Mouse (Mus musculus): ENCODE measurements around the gene Krt222. TPM values are rescaled to one million over a fixed set of nuclear protein-coding genes. Genes with fewer than 3 reads are reported as not detected.

Krt222 gene
- total RNA-seq (2021) = 10 to 100 TPM; 24.8 to 29.5 TPM
- long read RNA-seq, experiment 1, transcript Krt222-201 (6 exons, 2,042 nt) = minor isoform, 9 of 31 reads
- long read RNA-seq, experiment 1, transcript Krt222-202 (6 exons, 3,072 nt) = major isoform, 14 of 31 reads
- long read RNA-seq, experiment 1, partial matches to known transcripts = 0 of 31 reads
- long read RNA-seq, experiment 1, other reads (novel, unspliced or antisense) = 8 of 31 reads
- long read RNA-seq, experiment 2, transcript Krt222-201 (6 exons, 2,042 nt) = minor isoform, 12 of 40 reads
- long read RNA-seq, experiment 2, transcript Krt222-202 (6 exons, 3,072 nt) = major isoform, 20 of 40 reads
- long read RNA-seq, experiment 2, partial matches to known transcripts = 1 of 40 reads
- long read RNA-seq, experiment 2, other reads (novel, unspliced or antisense) = 7 of 40 reads

DNA sequence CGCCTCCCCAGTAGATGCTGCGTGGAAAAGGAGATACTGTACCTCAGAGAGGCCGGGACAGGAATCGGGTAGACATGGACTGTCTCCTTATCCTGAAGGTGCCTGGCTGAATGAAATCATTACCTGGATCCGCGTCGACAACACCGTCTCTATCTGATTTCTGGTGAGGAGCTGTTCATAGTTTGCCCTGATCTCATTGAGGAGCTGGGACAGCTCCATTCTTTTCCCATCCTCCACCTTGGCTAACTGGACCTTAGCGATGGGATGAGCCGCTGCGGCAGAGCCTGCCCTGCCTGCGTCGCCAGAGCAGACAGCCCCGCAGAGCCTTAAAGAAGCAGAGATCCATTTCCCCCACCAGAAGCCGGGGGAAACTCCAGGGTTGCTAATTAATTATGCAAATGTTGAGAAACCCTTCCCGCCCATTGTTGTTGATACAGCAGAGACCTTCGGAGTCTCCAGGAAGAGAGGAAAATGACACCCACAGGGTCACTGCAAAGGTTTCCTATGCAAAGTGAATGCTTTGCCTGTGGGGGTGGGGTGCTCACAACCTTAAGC, at the start of gene Krt222:
Gene Krt222 (minus strand): TSS at position 266 of the 555 bp plus-strand sequence.
- peak in 1 of 2 experiments; percentile 19 for DNase-seq (ENCODE audit: low spot score in 2 of 2)
- Histone ChIP-seq H3K4me3 (peak within 1 kb of the TSS; percentile 67), H3K27ac (peak within 1 kb of the TSS; percentile 84)
- no peak for TF ChIP-seq CTCF (conservative IDR thresholded peaks at IDR 0.05)

DNA sequence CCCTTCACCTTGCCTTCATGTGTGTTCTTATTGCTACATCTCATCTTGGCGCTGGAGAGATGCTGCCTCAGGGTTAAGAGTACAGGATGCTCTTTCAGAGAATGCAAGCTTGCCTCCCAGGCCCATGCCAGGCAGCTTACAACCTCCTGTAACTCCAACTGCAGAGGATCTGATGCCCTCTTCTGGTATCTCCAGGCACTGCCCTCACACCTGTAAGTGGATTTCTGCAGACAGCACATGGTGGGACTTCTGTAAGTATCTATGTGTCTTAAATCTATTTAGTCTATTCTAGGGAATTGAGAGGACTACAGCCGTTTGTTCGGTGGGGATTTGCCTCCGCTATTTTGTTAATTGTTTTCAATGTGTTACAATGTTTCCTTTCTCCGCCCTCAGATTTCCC, 49.0 kb upstream of the Krt222 start:
- DNase-seq (ENCODE audit: low spot score in 2 of 2) = peak; percentile 14 to 42
- Histone ChIP-seq H3K4me3 (no peak overlapping the region), H3K27ac (no peak overlapping the region)
- peak; percentile 82 for TF ChIP-seq CTCF (conservative IDR thresholded peaks at IDR 0.05)

DNA sequence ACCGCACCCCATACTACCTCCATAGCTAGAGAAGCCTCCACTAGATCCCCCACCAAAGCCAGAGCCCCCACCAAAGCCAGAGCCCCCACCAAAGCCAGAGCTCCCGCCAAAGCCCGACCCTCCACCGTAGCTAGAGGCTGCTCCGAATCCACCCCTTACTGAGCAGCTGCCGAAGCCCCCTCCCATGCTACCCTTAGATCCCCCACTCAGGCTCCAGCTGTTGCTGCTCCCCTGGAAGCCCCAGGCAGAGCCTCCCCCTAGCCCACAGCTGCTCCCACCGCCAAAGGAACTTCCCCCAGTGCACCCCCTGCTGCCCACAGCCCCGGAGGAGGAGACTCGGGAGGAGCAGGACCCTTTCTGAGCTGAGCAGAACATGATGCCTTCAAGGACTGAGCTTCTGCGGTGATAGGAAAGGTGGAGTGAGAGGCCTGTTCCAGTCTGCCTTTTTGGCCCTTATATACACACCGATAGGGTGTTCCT, 41.0 kb upstream of the Krt222 start, which contains the start of gene Krt24:
Gene Krt24 (minus strand): TSS at position 430 of the 480 bp plus-strand sequence.
- DNase-seq (ENCODE audit: low spot score in 2 of 2) = no peak
- Histone ChIP-seq H3K27ac (no peak within 1 kb of the TSS), H3K4me3 (no peak within 1 kb of the TSS)
- no peak for TF ChIP-seq CTCF (conservative IDR thresholded peaks at IDR 0.05)

DNA sequence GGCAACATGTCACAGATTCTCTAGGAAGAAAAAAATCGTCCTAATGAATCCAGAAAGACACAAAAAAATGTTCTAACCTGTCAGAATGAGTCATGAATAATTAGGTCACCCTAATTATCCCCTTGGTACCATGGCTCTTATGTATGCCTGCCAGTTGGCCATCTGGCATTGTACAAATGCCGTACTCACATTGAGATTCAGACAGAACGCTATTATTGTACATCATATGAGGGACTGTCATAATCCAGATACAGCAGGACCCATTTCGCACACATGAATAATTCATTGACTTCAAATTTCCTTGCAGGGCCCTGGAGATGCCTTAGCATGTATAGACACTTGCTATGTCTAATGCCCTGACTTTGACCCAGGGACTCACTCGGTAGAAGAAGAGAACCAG, 40.1 kb upstream of the Krt222 start:
- Histone ChIP-seq H3K27ac (no peak overlapping the region), H3K4me3 (no peak overlapping the region)
- peak in 1 of 2 experiments; percentile 3 for DNase-seq (ENCODE audit: low spot score in 2 of 2)
- TF ChIP-seq CTCF (conservative IDR thresholded peaks at IDR 0.05) = no peak

DNA sequence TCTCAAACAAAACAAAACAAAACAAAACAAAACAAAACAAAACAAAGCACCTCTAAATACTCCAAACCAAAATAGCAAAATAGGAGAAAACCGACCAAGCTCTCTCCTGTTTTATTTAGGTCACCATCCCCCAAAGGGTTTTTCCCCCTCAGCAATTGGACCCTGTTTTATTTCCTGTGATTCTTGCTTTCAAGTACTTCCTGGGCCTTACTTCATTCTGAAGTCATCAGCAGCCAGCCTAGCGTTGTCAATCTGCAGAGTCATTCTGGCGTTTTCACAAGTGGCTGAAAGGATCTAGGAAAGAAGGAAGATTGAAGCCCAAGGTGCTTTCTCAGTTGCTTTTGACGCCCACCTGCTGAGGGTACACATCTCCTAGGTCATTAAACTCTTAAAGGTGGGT, 39.4 kb upstream of the Krt222 start:
- no peak overlapping the region for H3K4me3 ChIP-seq
- TF ChIP-seq CTCF (conservative IDR thresholded peaks at IDR 0.05) = no peak
- H3K27ac ChIP-seq = no peak overlapping the region
- DNase-seq (ENCODE audit: low spot score in 2 of 2) = no peak

DNA sequence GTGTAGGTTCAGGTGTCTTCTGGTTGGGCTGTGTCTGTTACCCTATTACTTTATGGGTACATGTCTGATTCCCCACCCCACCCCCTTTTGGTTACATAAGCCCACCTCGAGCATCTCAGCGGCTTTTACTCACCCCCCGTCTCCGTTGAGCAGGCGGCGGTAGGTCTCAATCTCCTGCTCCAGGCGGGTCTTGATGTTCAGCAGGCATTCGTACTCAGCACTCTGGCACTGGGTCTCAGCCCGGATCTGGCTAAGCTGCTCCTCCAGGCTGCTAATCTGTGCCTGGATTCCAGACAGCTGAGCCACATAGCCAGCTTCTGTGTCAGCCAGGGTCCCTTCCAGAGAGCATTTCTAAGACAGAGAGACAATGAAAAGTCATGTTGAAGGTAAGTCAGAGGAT, 37.2 kb upstream of the Krt222 start:
- H3K27ac ChIP-seq = no peak overlapping the region
- H3K4me3 ChIP-seq = no peak overlapping the region
- TF ChIP-seq CTCF (conservative IDR thresholded peaks at IDR 0.05) = no peak

DNA sequence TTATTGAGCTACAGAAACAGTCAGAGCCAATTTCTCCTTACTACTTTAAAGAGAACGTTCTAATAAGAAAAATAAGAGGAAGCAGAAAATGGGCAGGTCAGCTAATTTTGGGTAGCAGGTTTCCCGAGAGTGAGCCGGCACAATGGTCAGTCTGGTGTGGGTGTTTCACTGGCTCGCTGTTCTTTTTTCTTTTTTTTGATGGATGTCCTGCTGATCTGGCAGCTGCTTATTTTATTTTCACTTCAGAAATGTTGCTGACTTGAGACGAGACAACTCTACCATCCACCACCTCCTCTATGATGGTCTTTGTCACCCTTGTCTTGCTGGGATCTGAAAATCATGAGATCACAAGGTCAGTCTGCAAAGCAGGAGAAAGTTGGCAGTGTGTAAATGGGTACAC, 36.1 kb upstream of the Krt222 start:
- H3K4me3 ChIP-seq = no peak overlapping the region
- H3K27ac ChIP-seq = no peak overlapping the region
- TF ChIP-seq CTCF (conservative IDR thresholded peaks at IDR 0.05) = no peak
- DNase-seq (ENCODE audit: low spot score in 2 of 2) = no peak

More for the DNA sequence above, 37.2 kb upstream of the Krt222 start:
- no peak for DNase-seq (ENCODE audit: low spot score in 2 of 2)

DNA sequence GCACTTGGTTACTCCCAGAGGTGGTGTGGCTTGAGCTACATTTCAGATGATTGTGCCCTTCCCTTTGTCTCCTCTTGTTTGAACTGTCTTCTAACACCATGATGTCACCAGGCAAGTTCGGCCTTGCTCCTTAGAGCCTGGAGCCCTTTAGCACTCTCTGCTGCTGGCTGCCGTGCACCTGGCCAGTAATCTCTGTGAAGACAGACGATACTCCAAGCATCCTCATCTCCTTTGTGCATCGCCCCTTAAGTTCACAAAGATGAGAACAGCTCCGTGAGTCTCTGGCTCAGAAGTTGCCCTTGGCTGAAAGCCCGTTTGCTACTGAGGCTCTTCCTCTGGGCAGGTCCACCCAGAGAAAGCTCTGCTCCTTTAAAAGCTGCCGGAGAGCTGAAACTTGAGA, 32.9 kb upstream of the Krt222 start:
- TF ChIP-seq CTCF (conservative IDR thresholded peaks at IDR 0.05) = no peak

DNA sequence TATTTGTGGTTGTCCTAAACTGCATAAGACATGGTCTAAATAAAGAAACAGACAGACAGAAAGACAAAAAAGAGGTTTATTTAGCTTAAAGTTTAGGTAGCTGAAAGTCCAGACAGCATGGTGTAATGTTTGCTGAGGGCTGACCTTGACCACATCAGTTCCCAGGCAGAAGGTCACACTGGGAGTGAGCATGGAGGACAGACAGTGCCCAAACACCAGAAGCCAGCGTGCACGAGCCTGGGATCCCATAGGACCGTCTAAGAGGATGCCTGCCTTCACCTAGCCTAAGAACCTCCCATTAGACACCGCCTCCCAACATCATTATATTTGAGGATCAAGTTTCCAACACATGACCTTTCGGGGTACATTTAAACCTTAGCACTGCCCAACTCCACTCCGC, 31.7 kb upstream of the Krt222 start:
- Histone ChIP-seq H3K4me3 (no peak overlapping the region), H3K27ac (no peak overlapping the region)
- no peak for DNase-seq (ENCODE audit: low spot score in 2 of 2)
- no peak for TF ChIP-seq CTCF (conservative IDR thresholded peaks at IDR 0.05)

More for the DNA sequence above, 32.9 kb upstream of the Krt222 start:
- Histone ChIP-seq H3K4me3 (no peak overlapping the region), H3K27ac (no peak overlapping the region)
- DNase-seq (ENCODE audit: low spot score in 2 of 2) = no peak

DNA sequence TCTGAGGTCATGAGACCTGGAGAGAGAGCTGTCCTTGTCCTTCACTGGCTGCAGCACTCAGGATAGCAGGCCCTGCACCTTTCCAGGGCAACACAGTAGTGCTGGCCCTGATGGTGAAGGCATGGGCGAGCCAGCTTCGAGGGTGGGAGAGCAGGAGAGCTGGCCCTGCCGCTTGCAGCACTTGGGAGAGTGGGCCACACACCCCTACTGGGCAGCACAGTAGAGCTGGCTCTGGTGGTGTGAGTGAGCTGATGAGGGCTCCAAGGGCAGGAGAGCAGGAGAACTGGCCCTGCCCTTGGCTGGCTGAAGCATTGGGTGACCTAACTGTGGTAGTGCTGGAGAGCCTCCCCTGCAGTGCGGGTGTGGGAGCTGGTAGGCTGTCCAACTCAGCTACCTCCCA, 28.8 kb upstream of the Krt222 start:
- DNase-seq (ENCODE audit: low spot score in 2 of 2) = no peak
- H3K4me3 ChIP-seq = no peak overlapping the region
- H3K27ac ChIP-seq = no peak overlapping the region
- TF ChIP-seq CTCF (conservative IDR thresholded peaks at IDR 0.05) = no peak

DNA sequence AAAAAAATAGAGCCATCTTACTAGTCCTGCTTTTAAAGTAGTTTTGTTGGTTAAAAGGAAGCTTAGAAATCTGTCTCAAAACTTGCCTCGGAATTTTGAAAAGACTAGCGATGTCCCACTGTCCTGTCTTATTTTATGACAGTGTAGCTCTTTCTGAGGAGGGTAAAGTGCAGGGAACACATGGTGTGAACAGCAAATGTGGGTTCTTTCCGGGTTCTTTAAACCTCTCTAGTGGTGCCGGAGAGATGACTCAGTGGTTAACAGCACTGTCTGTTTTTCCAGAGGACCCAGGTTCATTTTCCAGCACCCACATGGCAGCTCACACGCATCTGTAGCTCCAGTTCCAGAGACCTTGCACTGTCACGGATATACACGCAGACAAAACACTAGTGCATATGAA, 25.3 kb upstream of the Krt222 start:
- Histone ChIP-seq H3K27ac (no peak overlapping the region), H3K4me3 (no peak overlapping the region)
- no peak for DNase-seq (ENCODE audit: low spot score in 2 of 2)
- TF ChIP-seq CTCF (conservative IDR thresholded peaks at IDR 0.05) = no peak

DNA sequence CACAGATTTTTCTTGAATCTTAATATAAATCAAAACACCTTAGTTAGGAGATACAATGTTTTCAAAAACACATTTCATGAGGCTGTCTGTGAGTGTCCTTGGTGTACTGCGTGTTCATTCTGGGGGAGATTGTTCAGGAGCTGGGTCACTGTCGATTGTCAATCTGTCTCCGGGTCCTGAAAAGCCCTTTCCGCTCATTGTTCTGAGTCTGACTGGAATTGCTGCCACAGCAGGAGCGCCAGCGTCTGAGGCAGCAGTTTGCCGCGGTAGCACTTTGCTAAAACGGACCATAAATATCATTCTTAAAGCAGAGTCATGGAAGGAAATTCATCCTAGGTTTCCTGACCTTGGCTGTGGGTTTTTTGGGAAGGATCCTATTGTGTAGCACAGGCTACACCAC, 21.9 kb upstream of the Krt222 start:
- Histone ChIP-seq H3K27ac (no peak overlapping the region), H3K4me3 (no peak overlapping the region)
- no peak for DNase-seq (ENCODE audit: low spot score in 2 of 2)
- TF ChIP-seq CTCF (conservative IDR thresholded peaks at IDR 0.05) = no peak

DNA sequence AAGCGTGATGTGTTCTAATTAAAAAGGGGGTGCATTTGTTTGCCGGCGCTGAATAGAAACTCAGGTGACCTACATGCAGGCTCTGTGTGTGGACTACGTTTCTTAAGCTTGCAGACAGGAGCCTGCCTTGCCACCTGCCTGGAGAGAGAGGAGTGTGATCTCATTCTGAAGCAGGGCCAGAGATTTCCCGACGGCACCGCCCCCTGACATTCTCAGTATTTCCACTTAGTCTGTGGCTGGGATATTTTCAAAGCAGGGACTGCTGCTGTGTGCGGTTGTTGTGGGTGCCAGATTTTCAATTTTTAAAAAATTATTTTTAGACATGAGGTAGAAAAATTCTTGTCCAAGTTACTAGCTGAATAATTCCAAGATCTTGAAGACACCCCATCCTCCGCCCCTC, 21.3 kb upstream of the Krt222 start:
- Histone ChIP-seq H3K27ac (no peak overlapping the region), H3K4me3 (no peak overlapping the region)
- peak; percentile 32 to 50 for DNase-seq (ENCODE audit: low spot score in 2 of 2)
- no peak for TF ChIP-seq CTCF (conservative IDR thresholded peaks at IDR 0.05)

DNA sequence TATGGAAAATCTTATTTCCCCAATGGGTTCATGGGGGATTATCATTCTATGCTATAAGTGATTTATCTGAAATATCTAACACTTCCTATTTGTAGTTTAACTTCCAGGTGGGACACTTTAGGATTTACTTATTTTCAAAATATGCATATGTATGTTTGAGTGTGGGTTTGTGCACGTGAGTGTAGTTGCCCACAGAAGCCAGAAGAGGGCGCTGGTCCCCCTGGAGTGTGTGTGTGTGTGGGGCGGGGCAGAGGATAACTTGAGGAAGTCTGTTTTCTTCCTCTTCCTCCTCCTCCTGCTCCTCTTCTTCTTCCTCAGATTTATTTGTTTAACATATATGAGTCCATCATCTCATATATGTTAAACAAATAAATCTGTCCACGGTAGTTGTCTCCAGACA, 12.3 kb upstream of the Krt222 start:
- H3K4me3 ChIP-seq = no peak overlapping the region
- no peak overlapping the region for H3K27ac ChIP-seq

More for the DNA sequence above, 12.3 kb upstream of the Krt222 start:
- TF ChIP-seq CTCF (conservative IDR thresholded peaks at IDR 0.05) = no peak; the same call in 1 of the 2 replicates
- no peak for DNase-seq (ENCODE audit: low spot score in 2 of 2)

Measured in layer of hippocampus, adult 2 months (tissue).